Mouse (Mus musculus): Measurements from ENCODE around the gene Podxl2.

- TF ChIP-seq CTCF (IDR thresholded peaks at IDR 0.05; ENCODE audit: extremely low read depth, insufficient read depth, insufficient read length, insufficient replicate concordance) (no peak), POLR2A (IDR thresholded peaks at IDR 0.05; ENCODE audit: low read depth, low read length) (no peak)
Observed at GRCm38 (mm10) chr6:88854509-88854908, 20.3 kb downstream of the Podxl2 start.

All from spleen, adult 2 months (tissue).